Mouse (Mus musculus) lung, postnatal 14 days (tissue): ENCODE measurements around the gene Tmem220.

Experiments used
- DNase-seq: peaks from one replicate; pipeline ENCODE4 v3.0.0; 2021

Gene Tmem220

GRCm38 (mm10) chr11:67024867-67025477, at the start of gene Tmem220:
Gene Tmem220 (plus strand): TSS chr11:67025154.
- DNase-seq, result peak; percentile 95

- no peak for DNase-seq
Measured at GRCm38 (mm10) chr11:66975606-66976330, 49.2 kb upstream of the Tmem220 start.

- no peak for DNase-seq
Measured at GRCm38 (mm10) chr11:66981336-66982115, 43.4 kb upstream of the Tmem220 start.

- peak; percentile 46 for DNase-seq
Measured at GRCm38 (mm10) chr11:66982794-66983193, 42.2 kb upstream of the Tmem220 start.

GRCm38 (mm10) chr11:66983422-66984164, 41.4 kb upstream of the Tmem220 start:
- DNase-seq, result peak; percentile 33

- peak; percentile 81 for DNase-seq
Measured at GRCm38 (mm10) chr11:66984165-66985135, 40.5 kb upstream of the Tmem220 start.

GRCm38 (mm10) chr11:66985136-66985702, 39.7 kb upstream of the Tmem220 start:
- peak; percentile 19 for DNase-seq

GRCm38 (mm10) chr11:66992150-66992549, 32.8 kb upstream of the Tmem220 start:
- DNase-seq, result no peak

- no peak for DNase-seq
Measured at GRCm38 (mm10) chr11:66993674-66994073, 31.3 kb upstream of the Tmem220 start.

GRCm38 (mm10) chr11:66996446-66996845, 28.5 kb upstream of the Tmem220 start:
- no peak for DNase-seq

GRCm38 (mm10) chr11:66998467-66999403, 26.2 kb upstream of the Tmem220 start:
- peak; percentile 83 for DNase-seq

GRCm38 (mm10) chr11:67000671-67001070, 24.3 kb upstream of the Tmem220 start:
- no peak for DNase-seq

GRCm38 (mm10) chr11:67001717-67002116, 23.2 kb upstream of the Tmem220 start:
- DNase-seq, result no peak

- DNase-seq, result no peak
Measured at GRCm38 (mm10) chr11:67002911-67003310, 22.0 kb upstream of the Tmem220 start.

GRCm38 (mm10) chr11:67007961-67008360, 17.0 kb upstream of the Tmem220 start:
- no peak for DNase-seq

- DNase-seq, result no peak
Measured at GRCm38 (mm10) chr11:67008528-67008927, 16.4 kb upstream of the Tmem220 start.

- DNase-seq, result no peak
Measured at GRCm38 (mm10) chr11:67010430-67010829, 14.5 kb upstream of the Tmem220 start.

- no peak for DNase-seq
Measured at GRCm38 (mm10) chr11:67011635-67012034, 13.3 kb upstream of the Tmem220 start.

GRCm38 (mm10) chr11:67017801-67018591, 7.0 kb upstream of the Tmem220 start:
- DNase-seq, result no peak
